Mouse (Mus musculus): Measurements from ENCODE around the gene Tbc1d4. TPM values are rescaled to one million over a fixed set of nuclear protein-coding genes. Genes with fewer than 3 reads are reported as not detected.

The Tbc1d4 gene
- polyA plus RNA-seq, 1 experiment from 2014 or later, result 8.8 TPM

DNA sequence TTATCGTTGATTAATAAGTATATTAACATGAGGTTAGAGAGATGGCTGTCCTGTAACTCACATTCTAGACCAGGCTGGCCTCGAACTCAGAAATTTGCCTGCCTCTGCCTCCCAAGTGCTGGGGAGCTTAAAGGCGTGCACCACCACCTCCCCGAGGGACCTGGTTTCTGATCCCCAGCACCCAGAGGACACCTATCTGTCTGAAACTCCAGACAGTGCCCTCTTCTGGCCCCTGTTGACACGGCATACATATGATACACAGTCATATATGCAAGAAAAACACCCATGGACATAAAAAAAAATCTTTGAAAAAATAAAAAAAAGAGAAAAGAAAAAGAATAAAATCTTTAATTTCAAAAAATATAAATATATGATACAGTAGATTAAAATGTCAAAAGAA is 8.7 kb upstream of the Tbc1d4 start:
- ATAC-seq (replicated peaks), result no peak

DNA sequence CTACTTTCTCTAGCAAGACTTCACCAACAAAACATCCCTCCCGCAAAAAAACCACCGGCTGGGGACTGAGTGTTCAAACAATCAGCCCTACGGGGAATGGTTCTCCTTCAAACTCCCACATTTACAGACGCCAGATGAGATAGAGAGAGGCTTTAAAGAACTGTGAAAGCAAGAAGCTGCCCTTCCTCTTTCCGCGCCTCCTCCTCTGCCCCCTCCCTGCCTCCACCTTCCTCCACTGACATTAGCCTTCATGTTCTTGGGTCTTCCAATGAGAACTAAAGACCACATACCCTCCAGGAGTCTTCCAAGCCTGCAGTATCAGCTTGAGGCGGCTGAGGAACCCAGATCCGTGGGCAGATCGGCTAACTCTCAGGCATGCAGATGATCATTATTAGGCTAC is 7.2 kb upstream of the Tbc1d4 start:
- no peaks in the 10 kb centered on the region for H3K36me3 ChIP-seq (replicated peaks)
- WGBS, result 88% methylated on average over 9 of the region's 9 CpGs
- H3K9ac ChIP-seq, result no peak overlapping the region
- H3K4me3 ChIP-seq, result no peak overlapping the region
- H3K27ac ChIP-seq, result no peak overlapping the region
- ATAC-seq (replicated peaks), result no peak
- no peaks in the 10 kb centered on the region for H3K4me1 ChIP-seq
- no peaks in the 10 kb centered on the region for H3K27me3 ChIP-seq (replicated peaks)
- H3K9me3 ChIP-seq, result no peaks in the 10 kb centered on the region
- H3K4me2 ChIP-seq, result no peak overlapping the region

More for the DNA sequence above, 8.7 kb upstream of the Tbc1d4 start:
- Histone ChIP-seq H3K4me2 (no peak overlapping the region), H3K4me3 (no peak overlapping the region), H3K27ac (no peak overlapping the region), H3K9ac (no peak overlapping the region), H3K4me1 (no peaks in the 10 kb centered on the region), H3K9me3 (no peaks in the 10 kb centered on the region), H3K36me3 (replicated peaks) (no peaks in the 10 kb centered on the region), H3K27me3 (replicated peaks) (no peaks in the 10 kb centered on the region)
- 93% methylated on average over 5 of the region's 5 CpGs for WGBS

DNA sequence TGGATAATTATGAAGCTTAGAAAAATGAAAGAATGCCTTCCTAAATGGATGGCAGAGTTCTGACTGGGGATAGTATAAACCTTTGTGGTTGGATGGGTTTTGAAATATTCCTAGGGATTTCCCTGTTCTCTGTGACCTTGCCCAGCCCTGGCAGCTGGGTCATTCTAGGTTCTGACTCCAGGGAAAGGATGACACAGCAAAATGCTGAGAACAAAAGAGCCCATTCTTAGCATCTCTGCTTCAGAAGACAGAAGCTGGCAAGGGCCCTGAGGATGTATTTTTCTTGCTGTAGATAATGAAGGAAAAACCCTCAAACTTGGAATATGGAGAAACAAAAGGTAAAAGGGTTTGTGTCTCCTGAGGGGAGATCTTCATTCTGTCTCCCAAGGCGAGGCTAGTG is 4.2 kb upstream of the Tbc1d4 start:
- no peak overlapping the region for H3K9ac ChIP-seq
- no peak overlapping the region for H3K4me2 ChIP-seq
- no peak for ATAC-seq (replicated peaks)
- H3K4me3 ChIP-seq, result no peak overlapping the region
- no peaks in the 10 kb centered on the region for H3K9me3 ChIP-seq
- WGBS, result 49% methylated on average over 1 of the region's 1 CpGs
- H3K36me3 ChIP-seq (replicated peaks), result no peaks in the 10 kb centered on the region
- H3K4me1 ChIP-seq, result 0 out of 2 replicates have a peak, but pooled peaks cover 2% of the 10 kb centered on the region
- no peak overlapping the region for H3K27ac ChIP-seq
- no peaks in the 10 kb centered on the region for H3K27me3 ChIP-seq (replicated peaks)

DNA sequence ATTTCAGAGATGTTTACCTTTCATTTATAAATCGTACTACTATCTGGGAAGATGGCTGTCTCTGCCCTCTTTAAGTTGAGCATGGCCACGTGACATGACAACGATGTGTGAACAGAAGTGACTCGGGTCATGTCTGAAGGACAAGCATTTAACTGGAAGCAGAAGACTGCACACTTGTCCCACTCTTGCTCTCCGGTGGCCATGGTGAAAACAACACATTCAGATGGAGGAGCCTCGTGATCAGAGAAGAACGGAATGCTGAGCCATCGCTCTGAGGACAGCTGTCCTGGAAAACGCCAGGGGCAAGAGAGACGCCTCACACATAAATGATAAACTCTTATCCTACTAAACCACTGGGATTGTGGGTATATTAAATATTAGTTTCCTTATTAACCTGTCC is 1.7 kb upstream of the Tbc1d4 start:
- no peak overlapping the region for H3K4me2 ChIP-seq
- H3K4me3 ChIP-seq, result no peak overlapping the region
- ATAC-seq (replicated peaks), result no peak
- no peak overlapping the region for H3K27ac ChIP-seq
- WGBS, result 87% methylated on average over 10 of the region's 10 CpGs
- H3K27me3 ChIP-seq (replicated peaks), result no peaks in the 10 kb centered on the region
- peaks cover 12% of the 10 kb centered on the region for H3K4me1 ChIP-seq
- no peaks in the 10 kb centered on the region for H3K36me3 ChIP-seq (replicated peaks)
- no peaks in the 10 kb centered on the region for H3K9me3 ChIP-seq
- no peak overlapping the region for H3K9ac ChIP-seq

DNA sequence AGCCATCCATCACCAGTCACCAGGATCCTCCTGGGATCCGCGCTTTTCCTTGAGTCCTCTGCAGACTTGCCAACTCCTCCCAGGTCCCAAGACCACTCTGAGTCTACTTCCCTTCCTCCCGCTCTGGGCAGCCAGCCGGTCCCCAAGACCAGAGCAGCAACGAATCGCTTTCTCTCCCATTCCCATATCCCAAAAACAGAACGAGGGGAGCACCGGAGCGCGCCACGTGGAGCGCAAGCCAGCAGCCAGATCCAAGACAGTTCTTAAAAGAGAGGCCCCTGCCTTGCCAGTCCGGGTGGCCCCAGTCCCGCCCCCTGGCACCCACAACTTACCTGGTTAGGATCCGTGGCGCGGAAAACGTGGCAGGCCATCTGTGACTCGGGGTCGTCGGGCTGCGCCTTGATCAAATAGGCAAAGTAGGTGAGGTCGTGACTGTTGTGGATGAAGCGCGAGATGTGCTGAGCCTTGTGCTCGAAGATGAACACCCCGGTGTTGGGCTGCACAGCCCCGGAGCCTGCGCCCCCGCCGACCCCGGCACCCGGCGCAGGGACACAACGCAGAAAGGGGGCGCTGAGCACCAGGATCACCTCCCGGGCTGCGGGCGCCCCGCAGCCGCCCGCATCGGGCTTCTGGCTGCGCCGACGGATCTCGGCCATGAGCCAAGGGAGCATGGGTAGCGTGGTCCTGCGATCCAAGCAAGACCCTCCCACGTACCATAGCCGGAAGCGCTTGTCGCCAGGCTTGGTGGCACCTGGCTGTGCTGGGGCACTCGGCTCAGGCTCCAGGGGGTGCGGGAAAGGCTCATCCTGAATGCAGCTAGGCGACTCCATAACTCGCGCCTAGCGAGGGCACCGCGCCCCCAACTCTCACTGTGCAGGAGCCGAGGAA is 1.1 kb downstream of the Tbc1d4 start:
- Histone ChIP-seq H3K36me3 (replicated peaks) (no peaks in the 10 kb centered on the region), H3K4me2 (peak overlapping the region; percentile 94), H3K9ac (peak overlapping the region; percentile 65), H3K4me3 (peak overlapping the region; percentile 76), H3K27ac (peak overlapping the region; percentile 74), H3K9me3 (no peaks in the 10 kb centered on the region), H3K27me3 (replicated peaks) (no peaks in the 10 kb centered on the region), H3K4me1 (peaks cover 12% of the 10 kb centered on the region)
- under 1% methylated on average over 62 of the region's 62 CpGs for WGBS
- ATAC-seq (replicated peaks), result peak; percentile 72

DNA sequence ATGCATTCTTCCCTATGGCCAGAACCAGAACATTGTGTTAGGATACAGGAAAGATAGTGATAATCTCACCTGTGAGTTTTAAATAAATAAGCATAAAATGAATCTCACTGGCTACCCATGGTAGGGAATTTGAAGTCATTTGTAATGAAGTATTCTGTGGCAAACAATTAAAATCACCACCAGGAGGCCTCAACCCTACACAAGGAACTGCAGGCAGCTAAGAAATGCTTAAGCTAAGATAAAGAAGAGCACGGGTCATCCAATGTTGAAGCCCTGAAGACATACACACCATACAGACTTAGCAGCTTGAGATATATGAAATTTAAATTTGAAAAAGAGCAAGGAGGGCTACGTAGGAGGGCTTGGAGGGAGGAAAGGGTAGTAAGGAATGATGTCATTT is 3.1 kb downstream of the Tbc1d4 start:
- WGBS, result 52% methylated on average over 2 of the region's 2 CpGs
- ATAC-seq (replicated peaks), result no peak

DNA sequence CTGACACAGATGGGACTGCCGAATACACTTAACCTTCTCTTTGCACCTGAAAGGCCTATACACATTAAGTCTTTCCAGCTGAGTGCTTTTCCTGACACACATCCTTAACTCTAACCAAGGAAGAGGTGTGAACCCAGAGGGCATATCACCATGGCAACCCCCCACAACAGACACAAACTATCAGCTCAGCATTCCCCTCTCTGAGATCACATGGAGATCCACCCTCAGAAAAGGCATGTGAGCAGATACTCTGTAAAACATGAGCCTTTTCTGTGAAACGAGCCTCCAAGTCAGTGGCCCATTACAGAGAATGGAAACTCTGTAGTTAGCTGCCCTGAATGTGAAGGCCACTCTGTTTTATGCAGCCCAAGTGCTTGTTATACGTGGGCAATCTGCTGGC is 6.1 kb downstream of the Tbc1d4 start:
- Histone ChIP-seq H3K4me1 (peaks cover 10% of the 10 kb centered on the region), H3K27ac (no peak overlapping the region), H3K27me3 (replicated peaks) (no peaks in the 10 kb centered on the region), H3K9me3 (no peaks in the 10 kb centered on the region), H3K36me3 (replicated peaks) (no peaks in the 10 kb centered on the region), H3K9ac (no peak overlapping the region), H3K4me2 (no peak overlapping the region), H3K4me3 (no peak overlapping the region)
- peak; percentile 60 for ATAC-seq (replicated peaks)
- 35% methylated on average over 3 of the region's 3 CpGs for WGBS

More for the DNA sequence above, 3.1 kb downstream of the Tbc1d4 start:
- no peak overlapping the region for H3K4me3 ChIP-seq
- H3K9ac ChIP-seq, result no peak overlapping the region
- no peak overlapping the region for H3K4me2 ChIP-seq
- H3K36me3 ChIP-seq (replicated peaks), result no peaks in the 10 kb centered on the region
- no peak overlapping the region for H3K27ac ChIP-seq
- no peaks in the 10 kb centered on the region for H3K27me3 ChIP-seq (replicated peaks)
- no peaks in the 10 kb centered on the region for H3K9me3 ChIP-seq
- H3K4me1 ChIP-seq, result peaks cover 12% of the 10 kb centered on the region

DNA sequence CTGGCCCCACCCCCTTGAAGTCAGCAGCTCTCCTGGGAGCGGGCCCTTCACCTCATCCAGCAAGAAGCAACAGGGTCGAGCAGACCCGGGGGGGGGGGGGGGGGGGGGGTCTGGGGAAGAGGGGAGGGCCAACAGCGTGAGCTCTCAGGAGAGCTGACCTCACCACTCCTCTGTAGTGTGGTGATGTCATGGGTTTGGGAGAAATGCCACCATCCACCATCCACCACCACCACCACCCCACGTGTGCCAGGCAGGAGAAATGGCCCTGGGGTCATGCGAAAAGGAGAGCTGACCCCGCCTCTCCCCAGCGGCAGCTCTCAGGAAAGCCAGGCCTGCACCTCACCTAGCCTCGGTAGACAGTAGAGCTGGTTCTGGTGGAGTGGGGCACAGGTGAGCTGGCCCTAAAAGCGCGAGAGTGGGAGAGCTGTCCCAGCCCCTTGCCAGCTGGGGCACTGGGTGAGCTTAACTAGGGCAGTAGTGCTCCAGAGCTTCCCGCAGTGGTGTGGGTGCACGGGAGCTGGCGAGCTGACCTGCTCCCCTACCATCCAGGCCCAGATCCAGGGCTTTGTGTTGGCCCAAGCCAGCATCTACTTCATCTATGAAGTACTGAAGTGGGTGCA is 11.8 kb downstream of the Tbc1d4 start:
- no peak overlapping the region for H3K27ac ChIP-seq
- no peak overlapping the region for H3K4me3 ChIP-seq
- ATAC-seq (replicated peaks), result 0 out of 2 replicates have a peak, but pooled peaks have one; percentile 39
- H3K4me1 ChIP-seq, result no peaks in the 10 kb centered on the region
- no peaks in the 10 kb centered on the region for H3K9me3 ChIP-seq
- H3K4me2 ChIP-seq, result no peak overlapping the region
- 90% methylated on average over 13 of the region's 14 CpGs for WGBS
- H3K36me3 ChIP-seq (replicated peaks), result no peaks in the 10 kb centered on the region
- no peaks in the 10 kb centered on the region for H3K27me3 ChIP-seq (replicated peaks)
- H3K9ac ChIP-seq, result no peak overlapping the region

DNA sequence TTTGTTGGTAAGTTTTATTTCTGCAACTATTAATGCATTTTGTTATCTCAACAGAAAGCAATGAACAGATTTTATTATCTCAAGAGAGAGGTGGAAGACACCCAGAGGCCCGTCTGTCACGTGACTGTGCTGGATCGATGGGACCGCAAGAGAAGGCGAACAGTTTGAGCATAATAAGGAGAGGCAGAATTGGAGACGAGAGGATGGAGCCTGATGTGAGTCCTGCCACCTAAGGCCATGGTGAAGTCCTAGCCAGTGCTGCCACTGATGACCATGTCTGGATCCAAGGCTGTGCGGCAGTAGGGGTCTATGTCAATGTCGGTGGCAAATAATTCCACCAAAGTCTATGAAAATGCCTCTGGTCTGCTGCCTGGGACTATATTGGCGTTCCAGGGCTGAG is 12.3 kb downstream of the Tbc1d4 start:
- 94% methylated on average over 9 of the region's 9 CpGs for WGBS
- Histone ChIP-seq H3K27ac (no peak overlapping the region), H3K4me2 (no peak overlapping the region), H3K4me1 (no peaks in the 10 kb centered on the region), H3K27me3 (replicated peaks) (no peaks in the 10 kb centered on the region), H3K4me3 (no peak overlapping the region), H3K36me3 (replicated peaks) (no peaks in the 10 kb centered on the region), H3K9ac (no peak overlapping the region), H3K9me3 (no peaks in the 10 kb centered on the region)
- no peak for ATAC-seq (replicated peaks)

DNA sequence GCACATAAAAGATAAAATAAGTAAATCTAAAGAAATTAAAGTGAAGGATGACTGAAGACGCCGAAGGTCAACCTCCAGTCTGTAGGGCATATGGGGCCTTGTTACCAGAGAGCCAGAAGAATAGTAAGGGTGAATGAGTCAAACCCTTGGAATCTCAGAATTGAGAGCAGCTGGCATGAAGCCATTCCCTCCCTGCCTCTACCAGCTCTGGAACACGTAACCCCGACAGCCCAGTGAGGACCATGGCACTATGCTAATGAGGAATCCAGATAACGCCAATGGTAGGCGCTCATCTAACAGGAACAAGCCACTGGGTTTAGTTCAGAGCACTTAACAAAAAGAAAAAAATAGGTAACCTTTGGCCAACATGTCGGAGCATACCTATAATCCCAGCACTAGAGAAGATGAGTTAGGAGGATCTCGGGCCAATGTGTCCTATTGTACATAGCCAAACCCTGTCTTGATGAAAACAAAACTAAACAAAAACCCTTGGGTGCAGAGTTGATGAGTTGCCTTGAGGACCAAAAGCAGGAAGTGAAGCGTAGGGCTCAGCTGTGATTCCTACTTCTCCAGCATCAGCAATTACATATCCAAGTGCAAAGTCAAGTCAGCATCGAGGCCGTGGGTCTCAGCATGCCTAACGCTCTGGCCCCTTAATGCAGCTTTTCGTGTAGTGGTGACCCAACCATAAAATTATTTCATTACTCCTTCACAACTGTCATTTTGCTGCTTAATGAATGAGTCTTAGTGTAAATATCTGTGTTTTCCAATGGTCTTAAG is 13.5 kb downstream of the Tbc1d4 start:
- 94% methylated on average over 13 of the region's 13 CpGs for WGBS
- Histone ChIP-seq H3K4me3 (no peak overlapping the region), H3K27ac (no peak overlapping the region), H3K9me3 (no peaks in the 10 kb centered on the region), H3K27me3 (replicated peaks) (no peaks in the 10 kb centered on the region), H3K4me1 (no peaks in the 10 kb centered on the region), H3K9ac (no peak overlapping the region), H3K4me2 (no peak overlapping the region), H3K36me3 (replicated peaks) (no peaks in the 10 kb centered on the region)
- no peak for ATAC-seq (replicated peaks)

DNA sequence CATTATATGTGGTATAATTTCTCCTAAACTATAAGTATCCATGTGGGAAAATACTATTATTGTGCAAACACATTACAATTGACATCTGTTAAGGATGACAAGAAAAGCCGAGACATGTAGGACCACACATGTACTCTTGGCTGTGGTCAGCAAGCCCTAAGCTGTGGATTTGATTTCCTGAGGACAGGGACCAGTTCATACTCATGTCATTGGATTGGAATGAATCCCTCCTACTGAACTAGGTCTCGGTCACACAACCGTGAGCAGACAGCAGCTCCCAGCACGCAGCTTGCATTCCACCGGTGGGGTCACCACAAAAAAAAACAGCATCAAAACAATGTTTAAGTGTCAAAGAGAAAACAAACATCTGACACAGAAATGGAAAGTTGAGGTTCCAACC is 15.0 kb downstream of the Tbc1d4 start:
- Histone ChIP-seq H3K36me3 (replicated peaks) (no peaks in the 10 kb centered on the region), H3K27ac (no peak overlapping the region), H3K4me3 (no peak overlapping the region), H3K4me1 (no peaks in the 10 kb centered on the region), H3K27me3 (replicated peaks) (no peaks in the 10 kb centered on the region), H3K9me3 (no peaks in the 10 kb centered on the region), H3K9ac (no peak overlapping the region), H3K4me2 (no peak overlapping the region)
- 90% methylated on average over 5 of the region's 5 CpGs for WGBS
- no peak for ATAC-seq (replicated peaks)

DNA sequence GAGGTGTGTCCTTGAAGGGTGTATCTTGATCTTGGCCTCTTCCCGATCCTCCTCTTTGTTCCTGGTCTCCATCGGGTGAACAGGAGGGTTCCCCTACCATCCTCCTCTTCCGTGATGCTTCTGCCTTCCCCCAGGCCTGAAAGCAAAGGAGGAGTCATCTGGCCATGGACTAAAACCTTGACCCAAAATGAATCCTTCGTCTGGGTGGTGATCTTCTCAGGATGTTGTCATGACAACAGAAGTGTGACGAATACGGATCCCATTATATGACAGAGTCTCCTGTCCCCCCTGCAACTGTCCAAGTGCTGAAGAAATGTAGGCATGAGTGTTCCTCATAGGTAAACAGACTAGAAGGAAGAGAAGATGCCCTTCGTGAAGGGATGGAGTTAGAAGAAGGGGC is 15.7 kb downstream of the Tbc1d4 start:
- ATAC-seq (replicated peaks), result no peak
- Histone ChIP-seq H3K27me3 (replicated peaks) (no peaks in the 10 kb centered on the region), H3K9ac (no peak overlapping the region), H3K36me3 (replicated peaks) (no peaks in the 10 kb centered on the region), H3K4me2 (no peak overlapping the region), H3K4me1 (no peaks in the 10 kb centered on the region), H3K9me3 (no peaks in the 10 kb centered on the region), H3K27ac (no peak overlapping the region), H3K4me3 (no peak overlapping the region)
- 75% methylated on average over 7 of the region's 7 CpGs for WGBS
